Mouse (Mus musculus) right cerebral cortex, postnatal 14 days (tissue): Measurements from ENCODE around the gene Adar.
A peak's percentile ranks its signal among the peaks of the same experiment; 100 is the strongest.

ENCODE experiments used
- DNase-seq: peaks from one replicate; pipeline ENCODE4 v3.0.0; 2022

Adar gene

GRCm38 (mm10) chr3:89732091-89732490, 17.3 kb downstream of the Adar start:
- no peak for DNase-seq

- DNase-seq, result no peak
Observed at GRCm38 (mm10) chr3:89738509-89738908, 23.7 kb downstream of the Adar start.

- peak; percentile 32 for DNase-seq
Observed at GRCm38 (mm10) chr3:89752307-89752706, 37.5 kb downstream of the Adar start.

GRCm38 (mm10) chr3:89755283-89755682, 40.5 kb downstream of the Adar start:
- DNase-seq, result no peak

GRCm38 (mm10) chr3:89757851-89758250, 43.0 kb downstream of the Adar start:
- no peak for DNase-seq

GRCm38 (mm10) chr3:89759786-89760185, 45.0 kb downstream of the Adar start:
- no peak for DNase-seq

GRCm38 (mm10) chr3:89764119-89764724, 49.4 kb downstream of the Adar start, which contains the start of gene Chrnb2:
TSS of gene Chrnb2 (minus strand) at chr3:89764632.
- peak; percentile 64 for DNase-seq

GRCm38 (mm10) chr3:89769584-89769983, 54.8 kb downstream of the Adar start:
- DNase-seq, result no peak

- DNase-seq, result no peak
Observed at GRCm38 (mm10) chr3:89770425-89771002, 55.7 kb downstream of the Adar start.

GRCm38 (mm10) chr3:89772588-89772967, 57.8 kb downstream of the Adar start:
- DNase-seq, result peak; percentile 74

GRCm38 (mm10) chr3:89772968-89773709, 58.3 kb downstream of the Adar start, which contains the start of gene Ube2q1:
TSS of gene Ube2q1 (plus strand) at chr3:89773616.
- DNase-seq, result peak; percentile 98

GRCm38 (mm10) chr3:89773740-89774211, 59.0 kb downstream of the Adar start:
- peak; percentile 45 for DNase-seq

GRCm38 (mm10) chr3:89774236-89774960, 59.6 kb downstream of the Adar start:
- no peak for DNase-seq

- DNase-seq, result no peak
Observed at GRCm38 (mm10) chr3:89776001-89776400, 61.2 kb downstream of the Adar start.

GRCm38 (mm10) chr3:89780102-89780501, 65.3 kb downstream of the Adar start:
- no peak for DNase-seq

- no peak for DNase-seq
Observed at GRCm38 (mm10) chr3:89781640-89782039, 66.8 kb downstream of the Adar start.

GRCm38 (mm10) chr3:89784991-89785753, 70.3 kb downstream of the Adar start:
- peak; percentile 77 for DNase-seq

- DNase-seq, result no peak
Observed at GRCm38 (mm10) chr3:89786275-89786674, 71.5 kb downstream of the Adar start.

GRCm38 (mm10) chr3:89788680-89789352, 74.0 kb downstream of the Adar start:
- peak; percentile 39 for DNase-seq

GRCm38 (mm10) chr3:89794616-89795015, 79.8 kb downstream of the Adar start:
- DNase-seq, result no peak

- DNase-seq, result no peak
Observed at GRCm38 (mm10) chr3:89795746-89796145, 80.9 kb downstream of the Adar start.

GRCm38 (mm10) chr3:89796358-89796757, 81.5 kb downstream of the Adar start:
- DNase-seq, result no peak
